Mouse (Mus musculus) hindbrain, postnatal 0 days (tissue): ENCODE measurements at regions not wholly inside any gene's neighbourhood (a gene's known extent, or its start where the extent isn't known, plus 50 kb on each side); places are given as distances from the start of the nearest gene placed in this dataset.
"Not testable (repeated sequence)": the region's sequence is repeated elsewhere in the genome, so short reads cannot be mapped to it uniquely, and the experiment has no call there.

Source experiments
- ATAC-seq: fragments of 200-750 bp; cut with Nextera tagmentation; 2 replicates; pipeline ENCODE4 v1.8.0; 2017; ENCODE audit warnings: mild to moderate bottlenecking, moderate TSS enrichment, moderate library complexity
- DNase-seq: peaks from one replicate; pipeline ENCODE4 v3.0.0-alpha.2; 2015; ENCODE audit warnings: low spot score
- H3K27ac ChIP-seq: fragments of 300-500 bp; sonication (generic); 2 replicates; pipeline ENCODE4 v1.5.1; 2014; ENCODE audit warnings: mild to moderate bottlenecking
- H3K27me3 ChIP-seq: fragments of 300-500 bp; sonication (generic); 2 replicates; pipeline ENCODE4 v1.6.1; 2014; ENCODE audit warnings: low read length, mixed read lengths; ENCODE audit not compliant: insufficient read depth
- H3K36me3 ChIP-seq: fragments of 300-500 bp; sonication (generic); 2 replicates; pipeline ENCODE4 v1.6.1; 2014; ENCODE audit warnings: low read length, mixed read lengths; ENCODE audit not compliant: insufficient read depth
- H3K4me1 ChIP-seq: fragments of 300-500 bp; sonication (generic); 2 replicates; pipeline ENCODE4 v1.6.1; 2014; ENCODE audit warnings: antibody characterized with exemption, low read length, mixed read lengths; ENCODE audit not compliant: insufficient read depth
- H3K4me2 ChIP-seq: fragments of 300-500 bp; sonication (generic); 2 replicates; pipeline ENCODE4 v1.6.1; 2014; ENCODE audit warnings: low read depth, mild to moderate bottlenecking, low read length, moderate library complexity, mixed read lengths
- H3K4me3 ChIP-seq: fragments of 300-500 bp; sonication (generic); 2 replicates; pipeline ENCODE4 v1.5.1; 2014; ENCODE audit warnings: low read length
- H3K9ac ChIP-seq: fragments of 300-500 bp; sonication (generic); replicated peaks from 2 replicates; pipeline ENCODE4 v1.6.1; 2014; ENCODE audit warnings: mild to moderate bottlenecking, low read length, moderate library complexity, mixed read lengths
- H3K9me3 ChIP-seq: fragments of 300-500 bp; sonication (generic); 2 replicates; pipeline ENCODE4 v1.6.1; 2016; ENCODE audit warnings: low read length, mixed read lengths
- CTCF ChIP-seq: IDR thresholded peaks from 2 replicates; pipeline ENCODE4 v1.5.1; 2016; ENCODE audit warnings: antibody characterized with exemption, control low read depth, low read depth
- WGBS: fragments of 180-500 bp; shearing (Covaris S2); extraction: QIAGEN DNeasy Blood & Tissue Kit; methylation state at CpG from one replicate; pipeline ENCODE4 v1.1.7; 2014; 5-methylcytosine and 5-hydroxymethylcytosine counted together

- no peak for ATAC-seq
- TF ChIP-seq CTCF = no peak
- 15% methylated on average over 8 of the region's 8 CpGs for WGBS
These were observed 181.1 kb upstream of the Pmfbp1 start for GRCm38 (mm10) chr8:109312731-109313130.

GRCm38 (mm10) chr8:109320955-109321354 is 172.9 kb upstream of the Pmfbp1 start:
- DNase-seq (peak; percentile 12), ATAC-seq (no peak)
- Histone ChIP-seq H3K27ac (no peak overlapping the region), H3K36me3 (no peaks in the 10 kb centered on the region), H3K9ac (no peak overlapping the region), H3K4me2 (no peak overlapping the region), H3K9me3 (no peaks in the 10 kb centered on the region), H3K4me1 (no peaks in the 10 kb centered on the region), H3K4me3 (no peak overlapping the region), H3K27me3 (no peaks in the 10 kb centered on the region)
- WGBS = 19% methylated on average over 11 of the region's 11 CpGs
- no peak for TF ChIP-seq CTCF

More at GRCm38 (mm10) chr8:109312731-109313130, 181.1 kb upstream of the Pmfbp1 start:
- H3K36me3 ChIP-seq = no peaks in the 10 kb centered on the region
- no peak overlapping the region for H3K27ac ChIP-seq
- H3K27me3 ChIP-seq = no peaks in the 10 kb centered on the region
- no peak overlapping the region for H3K4me2 ChIP-seq
- no peak overlapping the region for H3K9ac ChIP-seq
- no peak overlapping the region for H3K4me3 ChIP-seq
- no peaks in the 10 kb centered on the region for H3K9me3 ChIP-seq
- no peaks in the 10 kb centered on the region; the same call in 1 of the 2 replicates for H3K4me1 ChIP-seq
- no peak for DNase-seq

DNA sequence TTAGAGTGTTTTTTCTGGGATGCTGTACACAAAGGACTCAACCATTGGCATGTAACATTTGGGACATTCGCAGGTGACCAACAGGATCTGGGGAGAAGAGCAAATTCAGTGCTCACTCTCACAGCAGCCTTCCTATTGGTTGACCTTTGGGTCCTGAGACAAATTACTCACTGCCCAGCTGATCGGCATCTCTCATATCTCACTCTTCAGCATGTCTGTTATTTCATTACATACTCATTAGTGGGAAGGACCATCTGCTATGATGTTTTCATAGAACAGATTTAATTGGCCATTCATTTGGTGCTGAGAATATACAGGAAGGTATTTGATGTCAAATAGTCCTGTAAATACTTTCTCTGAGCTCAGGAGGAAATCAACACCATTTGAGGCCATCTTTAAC is 170.5 kb upstream of the Pmfbp1 start:
- Histone ChIP-seq H3K9ac (no peak overlapping the region), H3K36me3 (no peaks in the 10 kb centered on the region), H3K27me3 (no peaks in the 10 kb centered on the region), H3K4me1 (no peaks in the 10 kb centered on the region), H3K4me3 (no peak overlapping the region), H3K4me2 (no peak overlapping the region), H3K9me3 (no peaks in the 10 kb centered on the region), H3K27ac (no peak overlapping the region)
- ATAC-seq = no peak
- no peak for DNase-seq
- no peak for TF ChIP-seq CTCF
- 72% methylated on average over 2 of the region's 2 CpGs for WGBS

- H3K9ac ChIP-seq = no peak overlapping the region
- H3K4me1 ChIP-seq = no peaks in the 10 kb centered on the region
- 76% methylated on average over 9 of the region's 9 CpGs for WGBS
- no peaks in the 10 kb centered on the region for H3K9me3 ChIP-seq
- H3K4me2 ChIP-seq = no peak overlapping the region
- no peak overlapping the region for H3K27ac ChIP-seq
- no peak overlapping the region for H3K4me3 ChIP-seq
- no peak for ATAC-seq
- DNase-seq = no peak
- no peaks in the 10 kb centered on the region for H3K27me3 ChIP-seq
- TF ChIP-seq CTCF = no peak
- H3K36me3 ChIP-seq = no peaks in the 10 kb centered on the region
These were observed 169.6 kb upstream of the Pmfbp1 start for GRCm38 (mm10) chr8:109324241-109324640.

- H3K4me1 ChIP-seq = no peaks in the 10 kb centered on the region
- H3K27me3 ChIP-seq = no peaks in the 10 kb centered on the region
- no peak overlapping the region for H3K9ac ChIP-seq
- ATAC-seq (no peak), DNase-seq (no peak)
- H3K9me3 ChIP-seq = no peaks in the 10 kb centered on the region
- no peak overlapping the region for H3K4me3 ChIP-seq
- WGBS = 48% methylated on average over 7 of the region's 7 CpGs
- TF ChIP-seq CTCF = no peak
- no peak overlapping the region for H3K4me2 ChIP-seq
- no peaks in the 10 kb centered on the region for H3K36me3 ChIP-seq
- no peak overlapping the region for H3K27ac ChIP-seq
These were observed 157.6 kb upstream of the Pmfbp1 start for GRCm38 (mm10) chr8:109336203-109336602.

- H3K27ac ChIP-seq = no peak overlapping the region
- TF ChIP-seq CTCF = no peak
- no peak overlapping the region for H3K9ac ChIP-seq
- peak overlapping the region; percentile 22 for H3K4me3 ChIP-seq
- H3K9me3 ChIP-seq = no peaks in the 10 kb centered on the region
- DNase-seq (no peak), ATAC-seq (no peak)
- H3K4me2 ChIP-seq = peak overlapping the region; percentile 44
- H3K4me1 ChIP-seq = no peaks in the 10 kb centered on the region
- H3K36me3 ChIP-seq = no peaks in the 10 kb centered on the region
- 17% methylated on average over 14 of the region's 14 CpGs for WGBS
- no peaks in the 10 kb centered on the region for H3K27me3 ChIP-seq
These were observed 155.5 kb upstream of the Pmfbp1 start for GRCm38 (mm10) chr8:109338220-109338835.

DNA sequence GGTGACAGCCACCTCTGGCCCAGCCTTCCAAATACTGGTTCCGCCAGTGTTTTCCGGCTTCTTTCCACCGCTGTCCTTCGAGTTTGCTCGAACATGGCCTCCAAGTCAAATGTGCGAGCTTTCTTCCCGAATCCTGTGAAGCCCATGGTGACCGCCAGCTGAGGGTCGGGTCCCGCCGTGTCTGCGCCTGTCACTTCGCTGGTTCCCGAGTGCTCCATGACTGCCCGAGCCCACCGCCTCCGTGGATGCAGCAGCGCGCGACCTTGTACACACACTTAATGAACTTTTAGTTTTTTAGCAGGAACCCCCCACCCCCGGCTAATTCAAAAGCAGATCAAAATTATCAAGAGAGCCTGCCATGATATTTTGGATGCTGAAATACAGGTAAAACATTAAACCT is 153.2 kb upstream of the Pmfbp1 start:
- H3K27me3 ChIP-seq, H3K4me1 ChIP-seq, H3K27ac ChIP-seq, DNase-seq, H3K4me3 ChIP-seq, H3K9me3 ChIP-seq, H3K36me3 ChIP-seq, H3K9ac ChIP-seq, H3K4me2 ChIP-seq, ATAC-seq: not testable (repeated sequence)
- 91% methylated on average over 21 of the region's 21 CpGs for WGBS
